Mouse (Mus musculus) liver, adult 2 months (tissue): ENCODE results near the gene Sh3kbp1.

Experiments used
- CTCF ChIP-seq: fragments of 200-500 bp; IDR thresholded peaks from 2 replicates; pipeline ENCODE4 v1.5.1; 2011; ENCODE audit warnings: low read depth, low read length, control low read depth
- POLR2A ChIP-seq: fragments of 200-500 bp; IDR thresholded peaks from 2 replicates; pipeline ENCODE4 v1.6.1; 2011; ENCODE audit warnings: low read length, control low read depth; ENCODE audit not compliant: insufficient read depth; ENCODE audit errors: extremely low read depth

- no peak for TF ChIP-seq POLR2A
- TF ChIP-seq CTCF = no peak
Observed at GRCm38 (mm10) chrX:159913489-159913888, 286.4 kb downstream of the Sh3kbp1 start.
